17 mouse cellular contexts compared by ENCODE assay signal in genomic region chr9:69477824-69478222, GRCm38 (mm10). TPM values are rescaled to one million over a fixed set of nuclear protein-coding genes. Genes with fewer than 3 reads are reported as not detected.
A peak's percentile ranks its signal among the peaks of the same experiment; 100 is the strongest.
DNase-seq lines count a peak whose midpoint lies in the region; ATAC-seq lines count a peak whose summit lies in the region.
"Had no signal": no experiment of that assay in that cellular context is flagged by ENCODE, and none has a peak within 500 bp of the region (broad histone marks: within the 10 kb centered on the region; RNA-seq: fewer than 3 reads in every experiment).

No protein-coding gene starts in this region.

- H3K9ac ChIP-seq in heart, embryonic 12.5 days = no peak overlapping the region
- peak overlapping the region; percentile 9; the same call in 1 of the 2 replicates for H3K9ac ChIP-seq in kidney, embryonic 16.5 days (replicated peaks; ENCODE audit: low read length)
- H3K9ac ChIP-seq in stomach, embryonic 15.5 days = no peak overlapping the region
- H3K9ac ChIP-seq: embryonic facial prominence, embryonic 13.5 days; hindbrain, embryonic 13.5 days; limb, embryonic 12.5 days; liver, postnatal 0 days; midbrain, embryonic 15.5 days; neural tube, embryonic 12.5 days had no signal

- H3K9me3 ChIP-seq in heart, embryonic 12.5 days (replicated peaks) = no peaks in the 10 kb centered on the region
- H3K9me3 ChIP-seq in kidney, embryonic 16.5 days (ENCODE audit: low read length) = no peaks in the 10 kb centered on the region
- H3K9me3 ChIP-seq in stomach, embryonic 15.5 days = no peaks in the 10 kb centered on the region
- H3K9me3 ChIP-seq: embryonic facial prominence, embryonic 13.5 days; hindbrain, embryonic 13.5 days; limb, embryonic 12.5 days; midbrain, embryonic 15.5 days; neural tube, embryonic 12.5 days had no signal

- no peak overlapping the region for H3K4me3 ChIP-seq in heart, embryonic 12.5 days
- no peak overlapping the region for H3K4me3 ChIP-seq in kidney, embryonic 16.5 days (ENCODE audit: low read length)
- H3K4me3 ChIP-seq in brown adipose tissue, adult 24 weeks (ENCODE audit: insufficient read depth, low read depth, low read length) = no peak overlapping the region
- H3K4me3 ChIP-seq in stomach, embryonic 15.5 days (replicated peaks) = no peak overlapping the region
- H3K4me3 ChIP-seq: embryonic facial prominence, embryonic 13.5 days; hindbrain, embryonic 13.5 days; limb, embryonic 12.5 days; midbrain, embryonic 15.5 days; neural tube, embryonic 12.5 days had no signal

- H3K27me3 ChIP-seq in heart, embryonic 12.5 days (replicated peaks) = no peaks in the 10 kb centered on the region
- no peaks in the 10 kb centered on the region for H3K27me3 ChIP-seq in kidney, embryonic 16.5 days (ENCODE audit: insufficient read depth, low read length)
- no peaks in the 10 kb centered on the region for H3K27me3 ChIP-seq in stomach, embryonic 15.5 days (replicated peaks)
- H3K27me3 ChIP-seq: embryonic facial prominence, embryonic 13.5 days; midbrain, embryonic 15.5 days; neural tube, embryonic 12.5 days had no signal

- H3K4me1 ChIP-seq in heart, embryonic 12.5 days (replicated peaks) = peaks cover 41% of the 10 kb centered on the region
- H3K4me1 ChIP-seq in kidney, embryonic 16.5 days (ENCODE audit: insufficient read depth, low read length) = peaks cover 40% of the 10 kb centered on the region
- peaks cover 19% of the 10 kb centered on the region; the same call in 1 of the 2 replicates for H3K4me1 ChIP-seq in brown adipose tissue, adult 24 weeks (ENCODE audit: control insufficient read depth, insufficient read depth, insufficient read length, low read length)
- peaks cover 19% of the 10 kb centered on the region for H3K4me1 ChIP-seq in stomach, embryonic 15.5 days

- intact Hi-C loops in heart, postnatal 25 days (cut with DNase I) = loop anchor here (5.0 kb wide), 1 partner anchor 41 kb away; no protein-coding TSS in a partner anchor

- DNase-seq in heart, postnatal 25 days (ENCODE audit: low spot score) = no peak
- no peak for DNase-seq in kidney, adult 8-10 months
- DNase-seq in lung, adult 18-20 months = no peak
- no peak for DNase-seq in cerebellum, adult 11 months
- DNase-seq: liver, postnatal 0 days had no signal

- ATAC-seq in heart, embryonic 12.5 days (ENCODE audit: insufficient number of reproducible peaks, low FRiP score) = no peak
- no peak for ATAC-seq in kidney, embryonic 16.5 days (ENCODE audit: low FRiP score, low TSS enrichment)
- no peak for ATAC-seq in stomach, embryonic 15.5 days (ENCODE audit: insufficient read depth, low FRiP score, low read depth)
- ATAC-seq: activated CD4-positive, CD25-positive, alpha-beta regulatory T cell, adult 4 months; CD4-positive, CD25-positive, alpha-beta regulatory T cell, adult 4 months; forebrain, embryonic 16.5 days; liver, postnatal 0 days; midbrain, embryonic 15.5 days had no signal

- H3K4me2 ChIP-seq in heart, embryonic 12.5 days = no peak overlapping the region
- no peak overlapping the region for H3K4me2 ChIP-seq in kidney, embryonic 16.5 days (replicated peaks; ENCODE audit: low read depth, low read length)
- no peak overlapping the region for H3K4me2 ChIP-seq in stomach, embryonic 15.5 days
- H3K4me2 ChIP-seq: embryonic facial prominence, embryonic 13.5 days; hindbrain, embryonic 13.5 days; limb, embryonic 12.5 days; midbrain, embryonic 15.5 days; neural tube, embryonic 12.5 days had no signal

- 60% methylated on average over 6 of the region's 6 CpGs for WGBS in heart, embryonic 12.5 days
- WGBS in kidney, embryonic 16.5 days = 50% methylated on average over 6 of the region's 6 CpGs
- 45% methylated on average over 6 of the region's 6 CpGs for WGBS in stomach, embryonic 15.5 days

- peaks cover 61% of the 10 kb centered on the region for H3K36me3 ChIP-seq in heart, embryonic 12.5 days
- peaks cover 28% of the 10 kb centered on the region for H3K36me3 ChIP-seq in kidney, embryonic 16.5 days (ENCODE audit: insufficient read depth, low read length)
- H3K36me3 ChIP-seq in stomach, embryonic 15.5 days = peaks cover 19% of the 10 kb centered on the region; the same call in 1 of the 2 replicates
- H3K36me3 ChIP-seq: hindbrain, embryonic 13.5 days; midbrain, embryonic 15.5 days; neural tube, embryonic 12.5 days had no signal

- peak overlapping the region; percentile 71 for H3K27ac ChIP-seq in heart, embryonic 12.5 days (ENCODE audit: poor library complexity, severe bottlenecking)
- peak overlapping the region; percentile 61; the same call in 1 of the 2 replicates for H3K27ac ChIP-seq in kidney, embryonic 16.5 days (ENCODE audit: low read length)
- H3K27ac ChIP-seq in brown adipose tissue, adult 24 weeks (replicated peaks; ENCODE audit: low read depth, low read length) = peak overlapping the region; percentile 38
- H3K27ac ChIP-seq in stomach, embryonic 15.5 days = peak overlapping the region; percentile 75; the same call in 1 of the 2 replicates
- H3K27ac ChIP-seq: hindbrain, embryonic 13.5 days; midbrain, embryonic 15.5 days; neural tube, embryonic 12.5 days had no signal

RNA-seq across cellular contexts. Expression of gene Anxa2, which starts 24.4 kb away (rescaled TPM):
- 378 and 387 TPM in 2 replicates for polyA plus RNA-seq in heart, embryonic 12.5 days (2016; fragmentation: Nextera tagmentation; extraction: Ambion mirVana)
- total RNA-seq in heart, postnatal 25 days (2021) = 100 to 1,000 TPM in 1 of 2 experiments, 10 to 100 TPM in 1; 95.4 to 104 TPM
- 669 and 753 TPM in 2 replicates for polyA plus RNA-seq in kidney, embryonic 16.5 days (2015; fragmentation: Nextera tagmentation; extraction: Ambion mirVana)
- polyA plus RNA-seq in brown adipose tissue, adult 24 weeks (2012; ENCODE audit: insufficient read depth, insufficient read length, missing spikeins) = 603 and 650 TPM in 2 replicates
- 866 and 946 TPM in 2 replicates for polyA plus RNA-seq in stomach, embryonic 15.5 days (2015; fragmentation: Nextera tagmentation; extraction: Ambion mirVana)
